Mouse (Mus musculus) fat pad, adult 2 months (tissue): ENCODE measurements around the gene Atg4d.
A peak's percentile ranks its signal among the peaks of the same experiment; 100 is the strongest.
"Not testable (repeated sequence)": the region's sequence is repeated elsewhere in the genome, so short reads cannot be mapped to it uniquely, and the experiment has no call there.

Experiments used
- DNase-seq: peaks from one replicate; pipeline ENCODE4 v3.0.0-alpha.2; 2011; ENCODE audit warnings: low read depth, low spot score; ENCODE audit errors: extremely low read depth

The Atg4d gene

DNA sequence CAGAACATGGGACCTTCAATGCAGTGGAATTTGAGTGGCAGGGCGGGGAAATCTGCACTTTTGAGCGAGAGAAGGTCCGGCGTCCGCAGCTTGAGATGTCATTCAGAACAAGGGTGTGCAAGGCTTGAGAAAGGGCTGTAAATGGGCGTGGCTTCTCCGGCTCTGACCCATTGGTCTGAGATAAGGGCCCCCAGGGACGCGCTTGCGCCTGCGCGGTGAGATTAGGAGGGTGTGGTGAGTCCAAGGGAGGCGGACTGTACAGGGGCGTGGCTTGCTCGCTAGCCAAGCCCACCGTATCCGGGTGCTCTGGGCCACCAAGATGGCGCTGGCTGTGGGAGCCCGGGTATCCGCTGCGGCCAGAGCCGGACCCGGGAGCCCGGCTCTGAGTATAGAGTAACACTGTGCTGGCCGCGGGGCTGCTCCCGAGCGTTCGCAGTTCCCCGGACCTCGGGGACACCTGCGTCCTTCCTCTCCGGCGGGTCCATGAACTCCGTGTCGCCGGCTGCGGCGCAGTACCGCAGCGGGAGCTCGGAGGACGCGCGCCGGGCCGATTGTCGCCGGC is at the start of gene Atg4d:
Atg4d (plus strand) TSS at position 294 of the 562 bp plus-strand sequence.
- DNase-seq = peak; percentile 40

DNA sequence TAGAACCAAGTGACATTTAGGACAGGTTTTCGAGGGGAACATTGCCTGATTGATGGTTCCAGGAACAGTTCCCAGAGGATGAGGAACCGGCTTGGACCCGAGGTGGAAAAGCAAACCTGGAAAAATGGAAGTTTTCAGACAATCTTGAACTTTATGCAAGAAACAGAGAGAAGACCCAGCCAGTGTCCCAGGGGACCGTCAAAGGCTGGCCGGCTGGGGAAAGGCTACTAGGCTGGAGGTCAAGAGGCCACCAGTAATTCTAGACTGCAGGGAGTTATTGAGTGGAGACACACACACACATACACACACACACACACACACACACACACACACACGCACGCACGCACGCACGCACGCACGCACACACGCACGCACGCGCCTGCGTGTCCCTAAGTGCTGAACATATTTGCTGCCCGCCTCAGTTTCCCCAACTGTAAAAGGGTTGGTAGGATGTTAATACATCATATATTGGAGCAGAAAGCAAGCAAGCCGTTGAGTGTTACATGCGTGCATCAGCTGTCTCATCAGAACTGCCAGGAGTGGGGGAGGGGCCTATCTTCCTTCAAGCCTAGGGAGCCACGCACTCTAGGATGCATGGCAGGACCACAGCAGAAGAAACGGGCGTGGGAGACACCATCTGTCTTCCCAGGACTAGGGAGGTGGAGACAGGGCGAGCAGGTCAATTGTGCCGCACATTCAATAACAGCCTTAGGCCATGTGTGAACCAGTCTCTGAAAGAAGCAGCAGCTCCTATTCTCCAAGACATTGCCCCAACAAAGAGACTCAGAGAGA is 48.8 kb upstream of the Atg4d start:
- no peak for DNase-seq

DNA sequence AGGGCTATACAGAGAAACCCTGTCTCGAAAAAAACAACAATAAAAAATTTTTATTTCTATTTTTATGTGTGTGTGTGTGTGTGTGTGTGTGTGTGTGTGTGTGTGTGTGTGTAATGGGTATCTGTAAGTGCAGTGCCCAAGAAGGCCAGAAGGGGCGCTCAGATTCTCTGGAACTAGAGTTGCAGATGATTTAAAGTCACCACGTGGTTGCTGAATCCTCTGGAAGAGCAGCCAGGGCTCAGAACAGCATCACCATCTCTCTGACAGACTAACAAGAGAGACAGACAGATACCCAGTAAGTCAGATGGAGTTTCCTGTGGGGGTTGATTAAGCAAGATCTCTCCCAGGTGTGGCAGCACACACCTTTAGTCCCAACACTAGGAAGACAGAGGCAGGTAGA is 45.3 kb upstream of the Atg4d start:
- DNase-seq = no peak

DNA sequence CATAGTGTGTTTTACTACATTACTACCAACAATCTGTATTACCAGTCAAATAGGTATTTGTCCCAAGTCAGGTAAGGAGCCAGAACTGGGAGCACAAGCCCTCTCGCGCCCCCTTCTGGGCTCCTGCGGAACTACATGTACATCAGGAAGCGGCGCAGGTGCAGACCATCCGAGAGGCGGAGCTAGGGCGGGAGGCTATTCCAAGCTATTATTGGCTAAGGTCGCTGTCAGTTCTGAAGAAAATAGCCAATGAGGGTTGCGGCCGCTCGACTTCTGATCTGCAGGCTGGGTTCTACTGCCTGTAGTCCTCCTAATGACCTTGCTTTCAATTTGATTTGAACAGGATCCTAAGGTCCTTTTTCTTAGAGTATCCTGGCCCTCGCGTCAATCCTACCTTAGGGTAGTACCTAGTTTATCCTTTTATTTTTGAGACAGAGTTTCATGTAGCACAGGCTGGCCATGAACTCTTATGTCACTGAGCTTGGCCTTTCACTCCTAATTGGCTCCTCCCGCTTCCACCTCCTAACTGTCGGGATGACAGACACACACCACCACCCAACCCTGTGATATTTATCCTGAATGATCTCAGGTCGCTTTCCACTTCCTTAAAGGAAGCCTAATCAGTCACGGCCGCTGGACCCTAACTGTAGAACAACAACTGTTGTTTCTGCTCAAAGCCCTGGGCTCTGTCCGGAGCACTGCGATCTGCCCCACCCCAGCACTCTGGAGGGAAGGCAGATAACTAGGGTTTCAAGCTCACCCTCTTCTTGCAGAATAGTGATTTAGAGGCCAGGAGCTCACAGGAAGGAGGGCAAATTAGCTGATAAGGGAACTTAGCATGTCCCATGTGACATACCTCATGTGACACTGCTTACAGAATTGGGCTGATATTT is 44.4 kb upstream of the Atg4d start:
- peak; percentile 69 for DNase-seq

DNA sequence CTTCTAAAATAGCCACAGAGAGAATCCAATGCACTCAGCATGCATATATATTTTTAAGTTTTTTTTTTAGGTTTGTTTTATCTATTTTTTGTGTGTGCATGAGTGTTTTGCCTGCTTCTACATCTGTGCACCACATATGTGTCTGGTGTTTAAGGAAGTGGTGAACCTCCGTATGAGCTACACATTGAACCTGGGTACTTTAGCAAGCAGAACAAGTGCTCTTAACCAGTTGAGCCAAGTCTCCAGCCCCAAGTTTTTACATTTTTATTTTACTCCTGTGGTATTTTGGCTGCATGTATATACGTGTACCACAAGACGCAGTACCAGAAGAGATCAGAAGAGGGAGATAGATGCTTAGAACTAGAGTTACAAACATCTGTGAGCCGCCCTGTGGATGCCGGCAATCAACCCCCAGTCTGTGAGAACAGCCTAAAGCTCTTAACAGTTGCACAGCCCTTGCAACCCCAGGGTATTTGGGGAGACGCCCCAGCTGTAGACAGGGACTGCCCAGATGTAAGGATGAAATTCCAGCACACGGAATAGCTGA is 43.6 kb upstream of the Atg4d start:
- no peak for DNase-seq

DNA sequence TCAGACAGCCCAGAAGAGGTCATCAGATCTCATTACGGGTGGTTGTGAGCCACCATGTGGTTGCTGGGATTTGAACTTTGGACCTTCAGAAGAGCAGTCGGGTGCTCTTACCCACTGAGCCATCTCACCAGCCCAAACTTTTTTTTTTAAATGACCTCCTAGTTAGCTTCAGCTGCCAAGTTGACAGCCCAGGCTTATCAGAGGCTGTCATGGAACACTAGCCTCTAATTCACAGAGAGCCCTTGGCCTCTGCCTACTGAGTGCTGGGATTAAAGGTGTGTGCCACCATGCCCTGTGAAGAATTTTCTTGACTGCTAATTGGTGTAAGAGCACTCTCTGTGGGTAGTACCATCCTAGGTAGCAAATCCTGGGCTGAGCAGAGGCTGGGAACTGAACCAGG is 41.6 kb upstream of the Atg4d start:
- not testable (repeated sequence) for DNase-seq

DNA sequence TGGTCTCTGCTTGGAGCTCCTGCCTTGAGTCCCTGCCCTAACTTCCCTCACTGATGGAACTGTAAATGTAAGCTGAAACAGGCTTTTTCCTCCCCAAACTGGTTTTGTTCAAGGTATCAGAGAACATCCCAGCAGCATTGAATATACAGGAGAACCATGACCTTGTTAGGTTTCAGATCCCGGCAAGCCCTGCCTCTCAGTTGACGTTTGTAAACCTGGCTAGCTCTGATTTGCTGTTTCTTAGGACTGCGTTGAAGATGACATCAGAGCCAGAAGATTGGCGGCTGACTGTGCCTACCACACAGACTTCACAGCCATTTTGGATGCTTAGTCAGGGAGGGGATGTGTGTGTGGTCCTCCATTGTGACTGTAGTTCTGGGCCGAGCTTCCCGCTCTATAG is 41.2 kb upstream of the Atg4d start:
- no peak for DNase-seq

DNA sequence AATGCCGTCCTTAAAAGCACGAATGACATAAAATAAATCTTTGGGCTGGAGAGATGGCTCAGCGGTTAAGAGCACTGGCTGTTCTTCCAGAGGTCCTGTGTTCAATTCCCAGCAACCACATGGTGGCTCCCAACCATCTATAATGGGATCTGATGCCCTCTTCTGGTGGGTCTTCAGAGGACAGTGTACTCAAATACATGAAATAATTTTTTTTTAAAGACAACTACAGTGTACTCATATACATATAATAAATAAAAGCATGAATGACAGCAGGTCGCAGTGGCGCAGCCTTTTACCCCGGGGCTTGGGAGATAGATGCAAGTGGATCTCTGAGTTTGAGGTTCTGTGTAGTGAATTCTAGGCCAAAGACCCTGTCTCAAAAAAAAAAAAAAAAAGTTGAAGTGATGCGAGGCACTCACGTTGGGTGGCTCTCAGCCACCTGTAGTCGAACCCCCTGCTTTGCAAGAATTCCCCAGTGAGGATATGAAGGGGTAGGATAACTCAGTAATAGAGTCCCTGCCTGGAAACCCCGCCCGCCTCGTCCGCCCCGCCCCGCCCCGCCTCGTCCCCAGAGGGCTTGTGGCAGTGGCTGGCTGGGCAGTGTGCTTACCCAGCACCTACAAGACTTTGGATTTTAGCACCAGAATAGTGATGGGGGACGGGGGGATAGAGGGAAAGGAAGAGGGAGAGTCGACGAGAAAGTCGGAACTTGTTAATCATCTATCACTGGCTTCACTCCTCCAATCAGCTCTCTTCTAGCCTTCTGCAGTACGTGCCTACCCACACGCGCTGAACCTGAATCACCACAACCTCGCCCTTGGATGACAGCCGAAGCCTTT is 40.3 kb upstream of the Atg4d start:
- no peak for DNase-seq

DNA sequence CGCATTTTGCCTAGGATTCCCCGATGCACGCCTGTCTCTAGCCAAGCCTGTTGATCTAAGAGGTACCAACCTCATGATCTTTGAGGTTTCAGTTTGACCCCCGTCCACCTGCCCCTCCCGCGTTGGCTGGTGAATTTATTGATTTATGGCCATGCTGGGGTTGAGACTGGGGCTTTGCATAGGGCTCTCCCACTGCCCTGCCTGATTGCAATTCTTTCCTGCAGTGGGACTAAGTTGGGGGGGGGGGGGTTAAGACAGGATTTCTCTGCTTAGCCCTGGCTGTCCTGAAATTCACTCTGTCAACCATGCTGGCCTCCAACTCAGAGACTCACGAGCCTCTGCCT is 39.7 kb upstream of the Atg4d start:
- DNase-seq = no peak

DNA sequence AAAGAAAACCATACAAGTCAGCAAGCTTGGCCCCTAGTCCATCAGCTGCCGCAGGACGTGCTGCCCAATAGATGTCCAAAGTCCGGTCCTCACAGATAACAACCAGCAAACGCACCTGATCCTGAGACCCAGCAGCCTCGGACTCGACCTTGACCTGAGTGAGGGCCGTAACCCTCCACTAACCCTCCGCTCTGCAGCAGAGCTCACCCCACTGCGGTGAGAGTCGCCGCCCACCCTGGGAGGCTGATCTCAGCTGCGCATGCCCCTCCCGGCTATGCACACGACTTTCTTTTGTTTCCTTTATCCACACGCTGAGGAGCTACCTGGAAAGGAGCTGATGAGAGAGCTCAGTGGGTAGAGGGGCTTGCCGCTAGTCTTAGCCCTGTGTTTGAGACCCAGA is 37.8 kb upstream of the Atg4d start:
- no peak for DNase-seq

DNA sequence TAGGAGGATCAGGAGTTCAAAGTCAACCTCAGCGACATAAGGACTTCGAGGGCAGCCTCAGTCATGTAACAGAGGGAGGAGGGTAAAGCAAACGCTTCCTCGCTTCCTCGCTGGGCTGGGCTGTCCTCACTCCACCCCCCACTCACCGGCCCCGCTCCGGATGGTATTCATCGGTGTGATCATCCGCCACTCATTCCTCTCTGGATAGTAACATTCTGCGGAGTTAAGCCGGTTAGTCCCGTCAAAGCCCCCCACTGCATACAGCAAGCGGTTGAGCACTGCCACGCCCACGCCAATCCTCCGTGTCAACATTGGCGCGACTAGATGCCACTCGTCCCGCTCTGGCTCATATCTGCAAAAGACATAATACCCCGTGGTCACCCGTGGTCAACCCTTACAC is 33.5 kb upstream of the Atg4d start:
- no peak for DNase-seq

DNA sequence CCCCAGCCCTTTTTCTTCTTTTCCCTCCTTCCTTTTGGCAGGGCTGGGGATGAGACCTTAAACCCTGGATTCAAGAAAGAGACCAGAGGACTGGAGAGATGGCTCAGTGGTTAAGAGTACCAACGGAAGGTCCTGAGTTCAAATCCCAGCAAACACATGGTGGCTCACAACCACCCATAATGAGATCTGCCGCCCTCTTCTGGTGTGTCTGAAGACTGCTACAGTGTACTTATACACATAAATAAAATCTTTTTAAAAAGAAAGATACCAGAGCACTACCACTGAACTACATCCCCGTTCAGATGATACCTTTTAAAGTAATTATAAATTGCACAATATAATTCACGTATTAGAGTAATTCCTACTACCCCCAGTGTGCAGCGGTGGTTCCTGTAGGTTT is 32.2 kb upstream of the Atg4d start:
- no peak for DNase-seq

DNA sequence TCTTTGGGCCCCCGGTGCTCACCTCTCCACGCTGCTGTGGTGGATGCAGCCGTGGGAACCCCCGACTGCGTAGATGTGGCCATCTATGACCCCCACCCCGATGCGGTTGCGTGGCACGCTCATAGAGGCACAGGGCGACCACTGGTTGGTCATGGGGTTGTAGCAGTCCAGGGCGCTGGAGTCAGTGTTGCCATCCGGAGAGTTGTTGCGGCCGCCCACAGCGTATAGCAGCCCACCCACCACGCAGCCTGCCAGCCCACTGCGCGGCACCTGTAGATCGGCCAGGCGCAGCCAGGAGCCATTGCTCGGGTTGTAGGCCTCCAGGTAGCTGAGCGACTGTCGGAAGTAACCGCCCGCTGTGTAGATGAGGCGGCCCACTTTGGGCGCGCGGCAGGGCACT is 31.7 kb upstream of the Atg4d start:
- no peak for DNase-seq

DNA sequence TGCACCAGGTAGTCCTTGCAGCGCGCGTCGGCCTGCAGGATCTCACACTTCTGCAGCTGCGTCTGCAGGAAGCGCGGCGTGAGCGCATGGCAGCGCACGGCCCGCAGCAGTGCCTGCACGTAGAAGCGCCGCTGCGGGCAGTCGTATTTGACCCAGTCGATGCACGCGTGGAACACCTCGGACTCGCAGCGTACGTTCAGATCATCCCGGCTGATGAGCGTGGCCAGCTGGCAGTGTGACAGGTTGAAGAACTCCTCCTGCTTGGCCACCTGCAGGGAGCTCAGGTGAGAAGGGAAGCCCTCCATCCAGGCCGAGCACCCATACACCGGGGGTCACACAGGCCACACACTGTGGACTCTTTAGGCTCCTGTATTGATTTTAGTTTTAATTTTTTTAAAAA is 31.3 kb upstream of the Atg4d start:
- DNase-seq = no peak

DNA sequence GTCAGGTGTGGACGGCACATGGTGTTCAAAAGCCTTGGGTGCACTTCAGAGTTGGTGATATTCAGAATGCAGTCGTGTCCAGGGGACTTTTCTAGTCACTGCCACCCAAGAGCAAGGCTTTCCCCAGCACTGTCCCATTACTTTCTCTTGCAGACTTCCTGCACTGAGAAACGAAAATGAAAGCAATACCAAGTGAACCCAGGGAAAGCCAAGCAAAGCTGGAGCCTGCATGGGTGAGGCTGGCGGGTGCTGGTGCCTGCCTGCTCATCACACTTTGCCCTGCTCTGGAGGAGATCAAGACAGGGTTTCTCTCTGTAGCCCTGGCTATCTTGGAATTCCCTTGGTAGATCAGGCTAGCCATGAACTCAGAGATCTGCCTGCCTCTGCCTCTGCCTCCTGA is 29.8 kb upstream of the Atg4d start:
- no peak for DNase-seq

DNA sequence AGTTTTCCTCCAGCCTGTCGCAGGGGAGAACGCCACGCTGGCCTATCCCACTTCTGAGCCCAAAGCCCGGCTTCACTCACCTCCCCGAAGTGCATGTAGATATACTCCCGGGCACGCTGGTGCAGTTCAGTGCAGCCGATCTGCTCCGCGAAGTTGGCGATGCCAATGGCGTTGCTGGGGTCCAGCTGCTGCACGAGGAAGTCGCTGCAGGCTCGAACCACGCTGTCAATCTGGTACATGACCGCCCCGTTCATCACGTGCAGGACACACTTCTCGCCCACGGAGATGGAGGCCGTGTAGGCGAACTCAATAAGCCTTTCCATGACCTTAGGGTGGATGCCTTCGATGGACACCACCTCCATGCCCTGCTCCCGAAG is 28.1 kb upstream of the Atg4d start:
- no peak for DNase-seq

DNA sequence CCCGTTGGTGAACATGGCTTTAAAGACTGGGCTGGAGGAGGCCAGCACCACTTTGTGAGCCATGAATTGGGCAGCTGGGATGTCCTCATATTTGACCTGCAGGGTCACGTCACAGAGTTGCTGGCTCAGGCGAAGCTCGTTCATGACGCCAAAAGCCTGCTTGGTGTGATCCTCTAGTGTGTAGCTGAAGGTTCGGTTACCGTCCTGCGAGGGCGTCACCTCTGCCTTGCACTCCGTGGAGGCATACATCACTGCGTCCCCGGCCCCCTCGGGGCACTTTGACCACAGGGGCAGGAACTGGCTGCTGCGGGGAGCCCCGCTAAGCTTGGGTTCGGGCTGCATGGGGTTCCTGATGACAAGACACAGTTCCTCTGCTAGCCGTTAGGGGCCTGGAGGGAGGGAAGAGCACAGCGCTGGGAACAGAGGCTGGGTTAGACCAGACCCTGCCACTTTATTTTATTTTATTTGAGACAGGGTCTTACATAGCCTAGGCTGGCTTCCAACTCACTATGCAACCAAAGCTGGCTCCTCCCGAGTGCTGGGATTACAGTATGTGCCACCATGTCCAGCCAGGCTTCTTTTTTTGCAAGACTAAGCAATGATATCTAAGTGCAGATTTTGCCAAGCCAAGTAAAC is 27.6 kb upstream of the Atg4d start:
- DNase-seq = no peak

DNA sequence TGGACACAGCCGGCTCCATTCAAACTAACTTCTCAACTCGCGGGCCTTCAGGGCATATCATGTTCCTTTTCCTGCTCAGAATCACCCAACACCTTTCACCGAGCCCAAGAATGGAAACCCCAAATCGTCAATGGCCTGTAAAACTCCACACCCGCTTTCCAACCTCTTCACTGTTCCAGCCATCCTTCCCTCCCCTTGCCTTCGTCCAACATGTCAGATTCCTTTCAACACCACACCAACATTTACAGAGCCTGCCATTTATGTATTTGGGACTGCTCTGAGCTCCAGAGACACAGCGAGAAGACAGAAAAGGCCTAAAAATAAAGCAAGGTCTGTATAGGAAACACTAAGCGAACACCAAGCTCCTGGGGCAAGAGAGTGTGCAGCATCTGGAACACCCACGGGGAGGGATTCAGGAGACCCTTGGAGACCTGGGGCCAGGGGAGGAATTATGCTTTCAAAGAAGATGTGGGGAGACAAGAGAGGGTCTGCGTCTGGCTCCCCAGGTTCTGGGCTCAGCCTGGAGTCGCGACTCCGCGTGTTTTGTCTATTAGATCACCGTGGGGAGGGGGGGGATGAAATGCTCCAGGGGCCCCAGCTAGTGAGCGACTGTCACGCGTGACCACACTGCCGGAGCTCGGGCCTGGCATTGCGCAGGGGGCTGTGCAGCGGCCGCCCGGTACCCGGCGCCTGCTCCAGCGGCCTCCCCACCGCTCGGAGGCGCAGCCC is 26.9 kb upstream of the Atg4d start:
- no peak for DNase-seq

DNA sequence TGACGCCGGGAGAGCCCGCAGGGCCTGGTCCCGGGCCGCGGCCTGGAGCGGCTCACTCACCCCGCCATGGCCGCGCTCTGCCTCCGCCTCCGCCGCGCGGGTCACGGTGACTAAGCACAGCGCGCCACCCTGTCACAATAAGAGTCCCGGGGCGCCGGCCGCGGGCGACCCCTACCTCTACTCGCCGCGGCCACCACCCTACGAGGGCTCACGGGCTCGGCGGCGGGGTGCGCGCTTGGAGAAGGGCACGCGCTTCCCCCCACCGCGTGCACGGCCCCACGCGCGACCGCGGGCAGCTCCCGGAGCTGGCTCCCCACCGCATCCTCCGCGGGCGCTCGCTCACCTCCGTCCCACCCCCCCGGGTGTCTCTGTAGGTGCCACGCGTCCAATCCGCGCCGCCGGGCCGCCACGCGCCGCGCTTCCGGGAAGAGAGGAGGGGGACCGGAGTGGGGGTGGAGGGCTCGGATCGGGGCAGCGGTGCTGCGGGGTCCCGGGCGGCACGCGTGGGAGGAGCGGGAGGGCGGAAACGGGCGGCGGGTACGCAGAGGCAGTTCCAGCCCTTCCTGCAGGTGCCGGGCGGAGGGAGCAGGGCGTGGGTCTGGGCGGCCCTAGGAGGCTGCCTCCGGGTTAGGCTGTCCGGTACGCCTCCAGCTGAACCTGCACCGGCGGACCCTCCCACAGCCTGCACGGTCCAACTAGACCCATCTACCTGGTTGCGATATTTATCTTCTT is 26.2 kb upstream of the Atg4d start, which contains the start of gene Keap1:
Keap1 (minus strand) TSS at position 629 of the 732 bp plus-strand sequence.
- no peak for DNase-seq
